Mouse (Mus musculus) cerebellum, postnatal 36 days (tissue): ENCODE measurements around the gene Vti1a.
A peak's percentile ranks its signal among the peaks of the same experiment; 100 is the strongest.

Source experiments
- DNase-seq, 2 experiments: peaks; one replicate each; pipeline ENCODE4 v3.0.0; 2021 to 2022; ENCODE audit warnings: mixed read lengths in 2 of 2

Gene Vti1a

GRCm38 (mm10) chr19:55641891-55642290 is 325.8 kb downstream of the Vti1a start:
- DNase-seq, result no peak

DNA sequence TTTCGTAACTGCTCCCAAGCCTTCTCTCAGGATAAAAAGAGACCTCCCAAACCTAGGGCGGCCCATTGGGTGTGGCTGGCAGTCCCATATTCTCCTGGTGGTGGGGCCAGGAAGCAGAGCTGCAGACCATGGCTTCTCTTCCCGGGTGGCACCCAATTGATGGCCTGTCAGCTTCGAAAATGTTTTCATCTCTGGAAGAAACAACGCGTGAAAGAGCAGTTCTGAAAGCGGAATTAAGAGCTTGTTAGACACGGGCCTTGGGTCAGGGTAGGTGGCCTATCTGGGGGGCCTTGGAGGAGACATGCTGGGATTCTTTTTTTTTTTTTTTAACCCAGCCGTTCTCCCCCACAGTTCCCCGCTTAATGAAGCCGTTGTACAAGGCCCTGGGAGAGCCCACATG is 326.3 kb downstream of the Vti1a start:
- no peak for DNase-seq

GRCm38 (mm10) chr19:55643288-55643901 is 327.3 kb downstream of the Vti1a start:
- peak in 1 of 2 experiments; percentile 16 for DNase-seq

DNA sequence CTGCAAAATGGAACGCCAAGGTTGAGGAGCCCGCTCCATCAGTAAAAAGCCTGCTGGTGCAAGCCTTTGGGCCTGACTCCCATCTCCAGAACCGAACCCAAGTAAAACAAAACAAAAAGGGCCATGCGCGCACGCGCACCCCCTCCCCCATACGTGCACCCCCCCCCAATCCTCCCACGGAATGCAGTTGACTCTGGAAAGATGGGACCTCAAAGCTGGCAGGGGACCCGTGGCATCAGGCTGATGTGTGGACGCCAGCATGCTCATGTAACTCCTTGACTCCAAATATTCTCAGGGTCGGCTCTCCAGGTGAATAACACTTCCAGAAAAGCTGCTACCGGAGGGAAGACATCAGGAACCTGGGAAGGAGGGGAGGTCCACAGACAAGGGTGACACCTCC is 327.8 kb downstream of the Vti1a start:
- no peak for DNase-seq

GRCm38 (mm10) chr19:55649363-55649762 is 333.3 kb downstream of the Vti1a start:
- DNase-seq, result no peak

GRCm38 (mm10) chr19:55651017-55651416 is 334.9 kb downstream of the Vti1a start:
- DNase-seq, result no peak

DNA sequence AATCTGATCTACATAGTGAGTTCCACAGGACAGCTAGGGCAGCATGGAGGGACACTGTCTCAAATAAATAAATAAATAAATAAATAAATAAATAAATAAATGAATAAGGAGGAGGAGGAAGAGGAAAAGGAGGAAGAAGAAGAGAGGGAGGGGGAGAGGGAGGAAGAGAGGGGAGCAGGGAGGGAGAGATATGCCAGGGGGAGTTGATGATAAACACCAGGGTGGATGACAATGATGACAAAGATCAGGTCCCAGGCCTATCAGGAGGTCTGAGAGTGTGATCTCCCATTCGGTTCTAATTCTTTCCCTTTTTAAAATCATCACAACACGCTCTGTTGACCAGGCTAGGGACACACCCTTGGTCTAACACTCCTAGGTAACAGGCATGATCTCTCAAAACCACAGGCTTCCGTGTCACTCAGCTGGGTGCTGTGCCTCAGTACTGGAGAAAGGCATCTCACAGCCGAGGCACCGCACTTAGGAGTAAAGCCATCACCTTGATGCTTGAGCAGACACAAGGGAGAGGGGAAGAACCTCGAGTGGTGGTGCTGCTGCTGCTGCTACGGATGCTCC is 336.7 kb downstream of the Vti1a start:
- DNase-seq, result no peak

DNA sequence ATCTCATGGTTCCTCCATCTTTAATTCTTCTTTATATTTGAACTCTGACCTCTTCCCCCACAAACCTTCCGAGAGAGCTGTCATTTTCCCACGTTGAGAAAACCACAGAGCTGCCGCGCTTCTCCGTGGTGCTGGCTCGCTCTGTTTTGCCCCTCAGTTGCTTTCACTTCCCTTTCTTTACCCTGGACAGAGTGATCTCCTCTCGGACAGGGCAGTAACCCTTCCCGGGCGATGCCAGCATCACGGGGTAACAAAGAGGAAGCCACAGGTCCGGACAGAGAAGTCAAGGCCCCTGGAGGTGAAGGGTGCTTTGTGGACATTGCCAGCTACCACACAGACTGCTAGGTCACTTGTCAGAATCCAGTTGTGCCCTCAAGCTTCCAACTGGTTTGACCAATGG is 344.1 kb downstream of the Vti1a start:
- DNase-seq, result no peak

DNA sequence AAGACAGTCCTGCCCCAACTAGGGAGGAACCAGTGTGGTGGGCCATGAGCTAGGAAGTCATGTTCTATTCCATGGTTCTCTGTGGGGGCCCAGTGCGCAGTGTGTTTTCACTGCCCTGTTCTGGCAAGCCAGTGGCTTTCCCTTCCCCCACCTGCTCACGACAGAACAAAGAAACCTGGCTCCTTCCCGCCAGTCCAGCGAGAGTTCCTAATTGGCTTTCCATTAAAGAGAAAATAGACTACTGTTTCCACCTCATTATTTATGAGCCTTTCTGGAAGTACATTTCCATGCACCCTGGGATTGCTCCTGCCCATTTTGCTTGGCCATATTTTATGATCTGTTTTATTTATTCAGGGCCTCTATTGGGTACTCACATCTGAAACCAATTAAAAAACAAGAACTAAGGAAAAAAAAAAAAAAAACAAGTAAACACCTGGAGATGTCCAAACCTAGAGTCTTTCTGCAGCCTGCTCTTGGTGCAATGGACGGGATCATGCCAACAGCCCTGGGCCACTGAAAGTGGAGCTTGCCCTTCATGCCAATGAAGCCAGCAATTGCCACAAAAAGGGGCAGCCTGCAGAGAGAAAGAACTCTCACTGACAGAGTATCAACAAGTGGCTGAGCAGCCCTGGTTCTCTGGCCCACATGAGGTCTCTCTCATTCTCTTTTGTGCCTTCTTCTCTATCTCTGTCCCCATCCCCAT is 346.6 kb downstream of the Vti1a start:
- DNase-seq, result no peak

DNA sequence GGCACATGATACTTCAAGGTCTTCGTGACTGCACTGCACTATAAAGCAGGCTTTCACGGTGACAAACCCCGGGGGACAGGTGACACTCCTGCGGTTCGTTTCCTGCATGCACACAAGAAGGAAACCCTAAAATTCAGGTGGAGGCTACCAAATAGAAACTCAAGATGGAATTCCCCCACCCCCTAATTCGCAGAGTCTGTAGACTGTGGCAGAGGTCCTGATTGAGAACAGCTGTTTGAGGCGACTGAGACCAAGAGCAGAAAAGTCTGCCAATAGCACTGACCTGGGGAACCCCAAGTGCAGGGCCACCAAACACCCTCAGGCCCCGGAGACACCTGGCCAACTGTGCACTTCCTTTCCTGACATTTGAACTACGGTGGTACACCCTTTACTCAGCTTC is 351.7 kb downstream of the Vti1a start:
- no peak for DNase-seq

DNA sequence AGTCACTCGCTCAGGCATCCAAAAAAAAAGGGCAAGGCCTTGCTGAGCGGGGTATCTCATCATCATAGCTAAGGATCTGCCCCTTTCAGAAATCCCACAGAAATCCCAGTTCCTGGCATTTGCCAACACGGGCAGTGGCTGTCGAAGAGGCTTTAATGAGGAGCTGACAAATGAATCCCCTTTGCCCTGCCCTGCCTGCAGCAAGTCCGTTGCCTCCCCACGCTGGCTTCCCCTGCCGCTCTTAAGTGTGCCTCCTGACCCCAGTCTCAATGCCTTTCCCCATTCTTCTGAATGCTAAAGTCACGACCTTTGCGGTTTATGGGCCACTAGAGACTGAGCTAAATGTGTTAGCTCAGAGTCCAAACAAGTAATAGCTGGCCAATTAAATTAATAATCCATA is 352.8 kb downstream of the Vti1a start:
- no peak for DNase-seq
